Mouse (Mus musculus): ENCODE measurements around the gene Col27a1.

GRCm38 (mm10) chr4:63342491-63342890 is 128.7 kb downstream of the Col27a1 start:
- TF ChIP-seq CTCF (IDR thresholded peaks at IDR 0.05; ENCODE audit: low read depth, low read length) (no peak), POLR2A (IDR thresholded peaks at IDR 0.05; ENCODE audit: insufficient read depth, low read length) (no peak), EP300 (IDR thresholded peaks at IDR 0.05; ENCODE audit: insufficient read depth, low read depth, low read length) (no peak)

Measured in ES-Bruce4 (cell line).